Mouse (Mus musculus) lung, postnatal 0 days (tissue): Measurements from ENCODE around the gene Aldh18a1. TPM values are rescaled to one million over a fixed set of nuclear protein-coding genes. Genes with fewer than 3 reads are reported as not detected.

ENCODE experiments used
- ATAC-seq: fragments of 200-750 bp; cut with Nextera tagmentation; 2 replicates; pipeline ENCODE4 v1.8.0; 2017; ENCODE audit warnings: moderate library complexity
- DNase-seq: peaks from one replicate; pipeline ENCODE4 v3.0.0-alpha.2; 2016; ENCODE audit warnings: low spot score
- H3K27ac ChIP-seq: fragments of 300-500 bp; sonication (generic); 2 replicates; pipeline ENCODE4 v1.5.1; 2014; ENCODE audit warnings: antibody characterized with exemption, mild to moderate bottlenecking, low read length, mixed read lengths
- H3K27me3 ChIP-seq: fragments of 300-500 bp; sonication (generic); replicated peaks from 2 replicates; pipeline ENCODE4 v1.6.1; 2014; ENCODE audit warnings: low read length, mixed read lengths; ENCODE audit not compliant: insufficient read depth
- H3K36me3 ChIP-seq: fragments of 300-500 bp; sonication (generic); 2 replicates; pipeline ENCODE4 v1.6.1; 2014; ENCODE audit warnings: low read length, mixed read lengths; ENCODE audit not compliant: insufficient read depth
- H3K4me1 ChIP-seq: fragments of 300-500 bp; sonication (generic); 2 replicates; pipeline ENCODE4 v1.6.1; 2014; ENCODE audit warnings: antibody characterized with exemption, low read depth, low read length, mixed read lengths; ENCODE audit not compliant: insufficient read depth
- H3K4me2 ChIP-seq: fragments of 300-500 bp; sonication (generic); replicated peaks from 2 replicates; pipeline ENCODE4 v1.6.1; 2014; ENCODE audit warnings: low read depth, mild to moderate bottlenecking, low read length, moderate library complexity, mixed read lengths
- H3K4me3 ChIP-seq: fragments of 300-500 bp; sonication (generic); 2 replicates; pipeline ENCODE4 v1.5.1; 2014; ENCODE audit warnings: low read depth, low read length
- H3K9ac ChIP-seq: fragments of 300-500 bp; sonication (generic); replicated peaks from 2 replicates; pipeline ENCODE4 v1.6.1; 2014; ENCODE audit warnings: low read depth, mild to moderate bottlenecking
- H3K9me3 ChIP-seq: fragments of 300-500 bp; sonication (generic); 2 replicates; pipeline ENCODE4 v1.6.1; 2016; ENCODE audit warnings: low read length, mixed read lengths
- CTCF ChIP-seq: IDR thresholded peaks from 2 replicates; pipeline ENCODE4 v1.5.1; 2016; ENCODE audit warnings: antibody characterized with exemption, mild to moderate bottlenecking
- EP300 ChIP-seq: IDR thresholded peaks from 2 replicates; pipeline ENCODE4 v1.6.1; 2016; ENCODE audit warnings: antibody characterized with exemption, mild to moderate bottlenecking, control low read depth
- WGBS: fragments of 180-500 bp; shearing (Covaris S2); extraction: QIAGEN DNeasy Blood & Tissue Kit; methylation state at CpG from one replicate; pipeline ENCODE4 v1.1.7; 2014; 5-methylcytosine and 5-hydroxymethylcytosine counted together
- polyA plus RNA-seq: library from polyadenylated mRNA; unstranded; fragments of >200 nt; fragmentation: Nextera tagmentation; extraction: Ambion mirVana; gene quantifications from 2 replicates; pipeline ENCODE4 v1.2.1, GENCODE M21; 2015

Gene Aldh18a1
- polyA plus RNA-seq, 1 experiment from 2014 or later = 11.1 TPM

- H3K4me3 ChIP-seq = 0 out of 2 replicates have a peak overlapping the region, but pooled peaks have one; percentile 1
- no peaks in the 10 kb centered on the region for H3K27me3 ChIP-seq
- DNase-seq (no peak), ATAC-seq (no peak)
- peak overlapping the region; percentile 57; the same call in 1 of the 2 replicates for H3K27ac ChIP-seq
- WGBS = 52% methylated on average over 13 of the region's 13 CpGs
- H3K4me1 ChIP-seq = peaks cover 7% of the 10 kb centered on the region; the same call in 1 of the 2 replicates
- H3K9me3 ChIP-seq = no peaks in the 10 kb centered on the region
- H3K9ac ChIP-seq = no peak overlapping the region
- peak overlapping the region; percentile 27; the same call in 1 of the 2 replicates for H3K4me2 ChIP-seq
- TF ChIP-seq EP300 (no peak), CTCF (no peak)
- no peaks in the 10 kb centered on the region for H3K36me3 ChIP-seq
These were observed 77.7 kb downstream of the Aldh18a1 start for GRCm38 (mm10) chr19:40510387-40511099.

GRCm38 (mm10) chr19:40509274-40509673 is 79.0 kb downstream of the Aldh18a1 start:
- DNase-seq (no peak), ATAC-seq (no peak)
- H3K36me3 ChIP-seq = no peaks in the 10 kb centered on the region
- H3K27ac ChIP-seq = no peak overlapping the region
- TF ChIP-seq EP300 (peak; percentile 47; the same call in 1 of the 2 replicates), CTCF (peak; percentile 55)
- no peak overlapping the region for H3K4me2 ChIP-seq
- no peaks in the 10 kb centered on the region for H3K9me3 ChIP-seq
- no peak overlapping the region for H3K9ac ChIP-seq
- peaks cover 7% of the 10 kb centered on the region; the same call in 1 of the 2 replicates for H3K4me1 ChIP-seq
- no peaks in the 10 kb centered on the region for H3K27me3 ChIP-seq
- H3K4me3 ChIP-seq = no peak overlapping the region
- 63% methylated on average over 2 of the region's 2 CpGs for WGBS

- TF ChIP-seq EP300 (no peak), CTCF (no peak)
- H3K4me2 ChIP-seq = no peak overlapping the region
- H3K27ac ChIP-seq = no peak overlapping the region
- ATAC-seq = no peak
- H3K9me3 ChIP-seq = no peaks in the 10 kb centered on the region
- peak; percentile 43 for DNase-seq
- no peak overlapping the region for H3K4me3 ChIP-seq
- no peaks in the 10 kb centered on the region for H3K36me3 ChIP-seq
- WGBS = 26% methylated on average over 2 of the region's 2 CpGs
- H3K4me1 ChIP-seq = peaks cover 7% of the 10 kb centered on the region; the same call in 1 of the 2 replicates
- no peak overlapping the region for H3K9ac ChIP-seq
- no peaks in the 10 kb centered on the region for H3K27me3 ChIP-seq
These were observed 79.4 kb downstream of the Aldh18a1 start for GRCm38 (mm10) chr19:40508851-40509250.

GRCm38 (mm10) chr19:40506965-40507364 is 81.3 kb downstream of the Aldh18a1 start:
- H3K4me2 ChIP-seq = no peak overlapping the region
- H3K4me1 ChIP-seq = peaks cover 6% of the 10 kb centered on the region; the same call in 1 of the 2 replicates
- H3K4me3 ChIP-seq = no peak overlapping the region
- no peak for DNase-seq
- WGBS = 78% methylated on average over 3 of the region's 3 CpGs
- H3K36me3 ChIP-seq = no peaks in the 10 kb centered on the region
- no peaks in the 10 kb centered on the region for H3K27me3 ChIP-seq
- H3K27ac ChIP-seq = no peak overlapping the region
- no peak for ATAC-seq
- H3K9ac ChIP-seq = no peak overlapping the region
- TF ChIP-seq CTCF (no peak), EP300 (no peak)
- no peaks in the 10 kb centered on the region for H3K9me3 ChIP-seq

- Histone ChIP-seq H3K9me3 (no peaks in the 10 kb centered on the region), H3K27ac (no peak overlapping the region), H3K9ac (no peak overlapping the region), H3K4me1 (0 out of 2 replicates have a peak, but pooled peaks cover 3% of the 10 kb centered on the region), H3K27me3 (no peaks in the 10 kb centered on the region), H3K36me3 (no peaks in the 10 kb centered on the region), H3K4me3 (no peak overlapping the region), H3K4me2 (no peak overlapping the region)
- DNase-seq = peak; percentile 25
- peak; percentile 43 for ATAC-seq
- no peak for TF ChIP-seq CTCF
- TF ChIP-seq EP300 = no peak
- 61% methylated on average over 7 of the region's 7 CpGs for WGBS
These were observed 83.9 kb downstream of the Aldh18a1 start for GRCm38 (mm10) chr19:40504336-40504735.

Other genes with a start within 250 kb of the Aldh18a1 start
- 36.4 and 38.7 TPM in 2 replicates for gene Sorbs1, start 74.7 kb downstream of the Aldh18a1 start, polyA plus RNA-seq
- gene Tctn3, start 23.8 kb upstream of the Aldh18a1 start, polyA plus RNA-seq = 7.2 and 7.8 TPM in 2 replicates
- 27.9 and 32.2 TPM in 2 replicates for gene Entpd1, start 23.9 kb upstream of the Aldh18a1 start, polyA plus RNA-seq
- gene Cc2d2b, start 160.3 kb upstream of the Aldh18a1 start, polyA plus RNA-seq = 0.21 and 0.33 TPM in 2 replicates
- 12.7 and 14.8 TPM in 2 replicates for gene Ccnj, start 242.8 kb upstream of the Aldh18a1 start, polyA plus RNA-seq